ENCODE assay signal across 18 mouse cellular contexts in the genomic region with DNA sequence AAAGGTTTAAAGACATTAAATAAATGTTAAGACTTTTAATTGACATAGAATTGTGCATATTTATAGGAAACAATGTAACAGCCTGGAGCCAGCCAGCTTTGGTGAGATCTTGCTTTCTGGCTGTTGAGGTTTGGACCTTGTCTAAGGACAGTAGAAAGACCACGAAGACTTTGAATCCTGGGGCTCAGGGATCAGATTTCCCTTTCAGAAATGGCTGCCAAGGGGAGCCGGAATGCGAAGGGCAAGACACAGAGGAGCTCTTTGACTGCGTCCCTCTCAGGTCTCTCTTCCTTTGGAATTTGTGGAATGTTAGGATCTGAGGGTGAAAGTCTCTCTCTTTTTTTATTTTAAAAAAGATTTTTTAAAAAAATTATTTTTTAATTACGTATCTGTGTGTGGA. TPM values are rescaled to one million over a fixed set of nuclear protein-coding genes. Genes with fewer than 3 reads are reported as not detected.
DNase-seq lines count a peak whose midpoint lies in the region; ATAC-seq and TF ChIP-seq lines count a peak whose summit lies in the region.
"Had no signal": no experiment of that assay in that cellular context is flagged by ENCODE, and none has a peak within 500 bp of the region (broad histone marks: within the 10 kb centered on the region; RNA-seq: fewer than 3 reads in every experiment).

No protein-coding gene starts in this region.

- TF ChIP-seq CTCF in kidney, adult 2 months (conservative IDR thresholded peaks at IDR 0.05; ENCODE audit: insufficient read depth, insufficient read length, low read depth, low read length): no peak
- TF ChIP-seq CTCF in E14TG2a.4 (conservative IDR thresholded peaks at IDR 0.05; ENCODE audit: low read length): no peak
- TF ChIP-seq CTCF in gastrocnemius, adult 2 months (IDR thresholded peaks at IDR 0.05): no peak

- no peak overlapping the region for H3K27ac ChIP-seq in kidney, adult 2 months (ENCODE audit: insufficient read depth, low read depth, low read length)
- no peak overlapping the region for H3K27ac ChIP-seq in embryonic facial prominence, embryonic 11.5 days (replicated peaks; ENCODE audit: low read depth, low read length)
- H3K27ac ChIP-seq in gastrocnemius, adult 2 months: no peak overlapping the region
- H3K27ac ChIP-seq: forebrain, embryonic 12.5 days; heart, adult 2 months; heart, embryonic 15.5 days; liver, embryonic 13.5 days; midbrain, embryonic 13.5 days; neural tube, embryonic 12.5 days had no signal

- ATAC-seq in embryonic facial prominence, embryonic 11.5 days (replicated peaks; ENCODE audit: insufficient number of reproducible peaks, low FRiP score, low TSS enrichment, low read depth): no peak
- ATAC-seq: midbrain, embryonic 13.5 days had no signal

- H3K9ac ChIP-seq in embryonic facial prominence, embryonic 11.5 days (replicated peaks; ENCODE audit: low read length): no peak overlapping the region
- H3K9ac ChIP-seq: forebrain, embryonic 12.5 days; heart, embryonic 15.5 days; liver, embryonic 13.5 days; midbrain, embryonic 13.5 days; neural tube, embryonic 12.5 days had no signal

- H3K4me1 ChIP-seq in kidney, adult 2 months (ENCODE audit: control insufficient read depth, insufficient read depth, low read length): peaks cover 3% of the 10 kb centered on the region; the same call in 1 of the 2 replicates
- H3K4me1 ChIP-seq in E14TG2a.4 (replicated peaks; ENCODE audit: low read depth, low read length): peaks cover 57% of the 10 kb centered on the region
- H3K4me1 ChIP-seq in embryonic facial prominence, embryonic 11.5 days (ENCODE audit: control insufficient read depth, insufficient read depth, low read length): no peaks in the 10 kb centered on the region
- H3K4me1 ChIP-seq: neural tube, embryonic 12.5 days had no signal

- no peaks in the 10 kb centered on the region for H3K27me3 ChIP-seq in kidney, adult 2 months (replicated peaks; ENCODE audit: control insufficient read depth, insufficient read depth, low read length)
- H3K27me3 ChIP-seq in E14TG2a.4 (ENCODE audit: insufficient read depth, low read length): 0 out of 2 replicates have a peak, but pooled peaks cover 5% of the 10 kb centered on the region
- no peaks in the 10 kb centered on the region for H3K27me3 ChIP-seq in embryonic facial prominence, embryonic 11.5 days (ENCODE audit: control insufficient read depth, insufficient read depth, low read length)
- H3K27me3 ChIP-seq: heart, embryonic 15.5 days; midbrain, embryonic 13.5 days; neural tube, embryonic 12.5 days had no signal

- WGBS in kidney, adult 2 months: 60% methylated on average over 5 of the region's 5 CpGs
- WGBS in embryonic facial prominence, embryonic 11.5 days: 43% methylated on average over 5 of the region's 5 CpGs

- no peak overlapping the region for H3K4me3 ChIP-seq in kidney, adult 2 months (ENCODE audit: insufficient read depth, low read depth, low read length)
- H3K4me3 ChIP-seq in E14TG2a.4 (replicated peaks; ENCODE audit: low read length): peak overlapping the region; percentile 89
- no peak overlapping the region for H3K4me3 ChIP-seq in embryonic facial prominence, embryonic 11.5 days (ENCODE audit: low read depth, low read length)
- no peak overlapping the region for H3K4me3 ChIP-seq in gastrocnemius, adult 2 months
- H3K4me3 ChIP-seq: forebrain, embryonic 12.5 days; heart, adult 2 months; heart, embryonic 15.5 days; liver, embryonic 13.5 days; midbrain, embryonic 13.5 days; neural tube, embryonic 12.5 days had no signal

- intact Hi-C loops in gastrocnemius, adult 2 months (cut with DNase I): no loop called here

- no peak overlapping the region for H3K4me2 ChIP-seq in embryonic facial prominence, embryonic 11.5 days (ENCODE audit: low read depth, low read length)
- H3K4me2 ChIP-seq: forebrain, embryonic 12.5 days; heart, embryonic 15.5 days; liver, embryonic 13.5 days; midbrain, embryonic 13.5 days; neural tube, embryonic 12.5 days had no signal

- no peaks in the 10 kb centered on the region for H3K9me3 ChIP-seq in E14TG2a.4 (ENCODE audit: low read length)
- no peaks in the 10 kb centered on the region for H3K9me3 ChIP-seq in embryonic facial prominence, embryonic 11.5 days (replicated peaks; ENCODE audit: control insufficient read depth, low read length)
- H3K9me3 ChIP-seq: forebrain, embryonic 12.5 days; heart, embryonic 15.5 days; liver, embryonic 13.5 days; midbrain, embryonic 13.5 days; neural tube, embryonic 12.5 days had no signal

- no peaks in the 10 kb centered on the region; the same call in 1 of the 2 replicates for H3K36me3 ChIP-seq in kidney, adult 2 months (ENCODE audit: control insufficient read depth, insufficient read depth, low read length)
- peaks cover 40% of the 10 kb centered on the region for H3K36me3 ChIP-seq in E14TG2a.4 (ENCODE audit: insufficient read depth, low read length)
- H3K36me3 ChIP-seq in embryonic facial prominence, embryonic 11.5 days (replicated peaks; ENCODE audit: control insufficient read depth, insufficient read depth, low read depth, low read length): no peaks in the 10 kb centered on the region
- H3K36me3 ChIP-seq: forebrain, embryonic 12.5 days; midbrain, embryonic 13.5 days; neural tube, embryonic 12.5 days had no signal

- TF ChIP-seq POLR2A in kidney, adult 2 months (IDR thresholded peaks at IDR 0.05; ENCODE audit: low read depth, low read length): no peak

- DNase-seq in kidney, adult 2 months: peak; percentile 45
- no peak for DNase-seq in kidney, postnatal 10 days
- peak; percentile 56 for DNase-seq in 3T3-L1 (ENCODE audit: low read depth, low spot score)
- peak; percentile 15 for DNase-seq in embryonic facial prominence, embryonic 11.5 days (ENCODE audit: low spot score)
- DNase-seq in layer of hippocampus, adult 18-20 months (ENCODE audit: low spot score in 2 of 2): no peak
- DNase-seq in gastrocnemius, adult 2 months: no peak
- DNase-seq: cerebellum, adult 2 months; cerebellum, postnatal 36 days; gastrocnemius, postnatal 14 days; heart, adult 2 months; liver, embryonic 13.5 days; lung, postnatal 10 days; right cerebral cortex, postnatal 4 days had no signal

RNA-seq across cellular contexts. Expression of gene Fkbp9, which starts 2.9 kb away (rescaled TPM):
- polyA plus RNA-seq in kidney, adult 2 months (2012; rRNA removed): 50.4 TPM in 2 replicates
- polyA plus RNA-seq in embryonic facial prominence, embryonic 11.5 days (2014; fragmentation: Nextera tagmentation; extraction: Ambion mirVana): 82.1 and 86.9 TPM in 2 replicates
- total RNA-seq in layer of hippocampus, adult 18-20 months (2021): 10 to 100 TPM; 30.2 to 30.5 TPM
- 10 to 100 TPM; 48.9 to 60.2 TPM for total RNA-seq in gastrocnemius, adult 2 months (2021)

RNA-seq across cellular contexts. Expression of gene Kbtbd2, which starts 37.2 kb away (rescaled TPM):
- polyA plus RNA-seq in kidney, adult 2 months (2012; rRNA removed): 7.2 and 9.2 TPM in 2 replicates
- 33.6 and 35.0 TPM in 2 replicates for polyA plus RNA-seq in embryonic facial prominence, embryonic 11.5 days (2014; fragmentation: Nextera tagmentation; extraction: Ambion mirVana)
- total RNA-seq in layer of hippocampus, adult 18-20 months (2021): 10 to 100 TPM; 52.9 to 55.2 TPM
- 10 to 100 TPM; 20.7 to 26.0 TPM for total RNA-seq in gastrocnemius, adult 2 months (2021)

Comparison
In these comparisons a context has a peak if more than half of its experiments do, and no peak if none do; other contexts are left out.
1. DNase-seq: peak in kidney, adult 2 months (single experiment), 3T3-L1 (single experiment) and embryonic facial prominence, embryonic 11.5 days (single experiment); none in kidney, postnatal 10 days (single experiment), layer of hippocampus, adult 18-20 months (0 of 2) and gastrocnemius, adult 2 months (single experiment).